Mouse (Mus musculus): ENCODE data around the gene Flrt1. TPM values are rescaled to one million over a fixed set of nuclear protein-coding genes. Genes with fewer than 3 reads are reported as not detected.

Gene Flrt1
- polyA plus RNA-seq, 1 experiment, result 1.2 TPM

DNA sequence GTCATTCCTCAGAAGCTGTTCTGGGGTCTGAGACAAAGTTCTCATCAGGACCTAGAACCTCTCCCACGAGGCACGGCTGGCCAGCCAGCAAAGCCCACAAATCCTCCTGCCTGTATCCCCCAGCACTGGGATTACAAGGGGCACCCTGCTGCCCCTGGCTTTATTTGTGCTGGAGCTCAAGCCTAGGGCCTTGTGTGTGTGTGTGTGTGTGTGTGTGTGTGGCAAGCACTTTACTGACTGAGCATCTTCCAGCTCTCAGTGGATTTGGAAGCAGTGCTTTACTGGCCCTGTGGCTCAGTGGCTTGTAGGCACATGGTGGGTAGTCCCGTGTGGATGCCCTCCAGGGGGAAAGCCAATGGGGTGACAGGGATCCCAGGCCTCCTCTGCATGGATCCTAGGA lies 7.1 kb upstream of the Flrt1 start:
- H3K79me2 ChIP-seq (ENCODE audit: control insufficient read depth, insufficient read depth), result no peaks in the 10 kb centered on the region
- H3K27me3 ChIP-seq (ENCODE audit: control insufficient read depth, insufficient read depth, insufficient read length), result no peaks in the 10 kb centered on the region
- H3ac ChIP-seq (ENCODE audit: control insufficient read depth, insufficient read length), result no peak overlapping the region
- H3K4me2 ChIP-seq (ENCODE audit: low read depth), result no peak overlapping the region
- no peaks in the 10 kb centered on the region for H3K36me3 ChIP-seq (ENCODE audit: control insufficient read depth, insufficient read depth)
- H3K4me3 ChIP-seq, result no peak overlapping the region
- TF ChIP-seq MYOD1 (IDR thresholded peaks at IDR 0.05; ENCODE audit: control insufficient read depth in 1 of 3, insufficient read length in 2 of 3, low read depth in 2 of 3), result no peak
- no peak for TF ChIP-seq MAX (IDR thresholded peaks at IDR 0.05; ENCODE audit: low read depth)
- no peak for TF ChIP-seq E2F4 (IDR thresholded peaks at IDR 0.05; ENCODE audit: insufficient read depth)
- no peak for TF ChIP-seq POLR2A (IDR thresholded peaks at IDR 0.05; ENCODE audit: insufficient read length, low read depth)
- TF ChIP-seq TCF12 (IDR thresholded peaks at IDR 0.05; ENCODE audit: insufficient read depth, poor library complexity, severe bottlenecking), result no peak
- no peak for TF ChIP-seq POLR2AphosphoS2 (IDR thresholded peaks at IDR 0.05; ENCODE audit: insufficient read length, low read depth)
- TF ChIP-seq CEBPB (IDR thresholded peaks at IDR 0.05; ENCODE audit: insufficient read depth, poor library complexity, severe bottlenecking), result no peak
- TF ChIP-seq MYOG (IDR thresholded peaks at IDR 0.05; ENCODE audit: control insufficient read depth in 1 of 3, insufficient read depth in 1 of 3, insufficient read length in 2 of 3, low read depth in 2 of 3), result no peak
- no peak for TF ChIP-seq TCF3 (IDR thresholded peaks at IDR 0.05; ENCODE audit: insufficient read length, low read depth)
- TF ChIP-seq REST (IDR thresholded peaks at IDR 0.05; ENCODE audit: insufficient read depth, insufficient read length), result no peak
- TF ChIP-seq SRF (IDR thresholded peaks at IDR 0.05; ENCODE audit: control insufficient read depth, insufficient read length, low read depth), result no peak
- no peak for TF ChIP-seq USF1 (IDR thresholded peaks at IDR 0.05; ENCODE audit: low read depth)

DNA sequence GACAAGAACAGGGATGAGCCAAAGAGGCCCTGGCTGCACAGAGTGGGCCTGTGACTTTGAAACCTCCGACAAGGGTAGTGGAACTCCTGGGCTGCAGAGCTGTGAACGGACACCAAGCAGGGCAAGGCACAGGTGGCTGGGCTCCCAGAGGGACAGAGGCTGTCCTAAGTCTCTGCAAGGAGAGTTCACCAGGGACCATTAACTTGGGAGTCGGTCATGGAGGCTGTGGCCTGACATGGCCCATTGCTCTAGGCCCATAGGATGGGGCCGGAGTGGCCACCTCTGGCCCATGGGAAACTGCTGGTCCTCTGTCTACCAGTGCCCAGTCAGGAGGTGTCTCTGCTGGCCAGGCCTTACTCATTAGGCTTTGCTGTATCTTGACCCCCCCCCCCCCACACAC lies 6.2 kb upstream of the Flrt1 start:
- Histone ChIP-seq H3K36me3 (ENCODE audit: control insufficient read depth, insufficient read depth) (no peaks in the 10 kb centered on the region), H3ac (ENCODE audit: control insufficient read depth, insufficient read length) (no peak overlapping the region), H3K4me2 (ENCODE audit: low read depth) (no peak overlapping the region), H3K4me3 (no peak overlapping the region), H3K27me3 (ENCODE audit: control insufficient read depth, insufficient read depth, insufficient read length) (no peaks in the 10 kb centered on the region), H3K79me2 (ENCODE audit: control insufficient read depth, insufficient read depth) (no peaks in the 10 kb centered on the region)
- TF ChIP-seq MAX (IDR thresholded peaks at IDR 0.05; ENCODE audit: low read depth) (no peak), REST (IDR thresholded peaks at IDR 0.05; ENCODE audit: insufficient read depth, insufficient read length) (no peak), POLR2AphosphoS2 (IDR thresholded peaks at IDR 0.05; ENCODE audit: insufficient read length, low read depth) (no peak), USF1 (IDR thresholded peaks at IDR 0.05; ENCODE audit: low read depth) (no peak), TCF3 (IDR thresholded peaks at IDR 0.05; ENCODE audit: insufficient read length, low read depth) (no peak), CEBPB (IDR thresholded peaks at IDR 0.05; ENCODE audit: insufficient read depth, poor library complexity, severe bottlenecking) (no peak), POLR2A (IDR thresholded peaks at IDR 0.05; ENCODE audit: insufficient read length, low read depth) (no peak), MYOG (IDR thresholded peaks at IDR 0.05; ENCODE audit: control insufficient read depth in 1 of 3, insufficient read depth in 1 of 3, insufficient read length in 2 of 3, low read depth in 2 of 3) (no peak), E2F4 (IDR thresholded peaks at IDR 0.05; ENCODE audit: insufficient read depth) (no peak), TCF12 (IDR thresholded peaks at IDR 0.05; ENCODE audit: insufficient read depth, poor library complexity, severe bottlenecking) (no peak), SRF (IDR thresholded peaks at IDR 0.05; ENCODE audit: control insufficient read depth, insufficient read length, low read depth) (no peak), MYOD1 (IDR thresholded peaks at IDR 0.05; ENCODE audit: control insufficient read depth in 1 of 3, insufficient read length in 2 of 3, low read depth in 2 of 3) (no peak)

DNA sequence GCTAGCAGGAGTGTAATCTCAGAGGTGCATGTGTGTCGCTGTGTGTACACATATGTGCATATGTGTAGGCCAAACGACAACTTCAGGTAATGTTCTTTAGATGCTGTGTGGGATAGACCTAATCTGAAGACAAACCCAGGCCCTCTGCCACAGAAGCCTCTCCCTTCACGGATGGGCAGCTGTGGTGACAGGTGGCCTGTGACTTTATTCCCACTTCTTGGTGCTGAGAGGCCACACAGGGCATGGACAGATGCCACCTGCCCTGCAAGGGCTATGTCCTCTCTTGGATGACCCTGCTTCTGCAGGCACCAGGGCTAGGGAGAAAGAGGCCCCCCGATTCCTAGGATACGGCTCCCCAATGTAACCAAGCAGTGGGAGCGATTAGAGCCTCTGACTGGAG lies 5.8 kb upstream of the Flrt1 start:
- H3K4me2 ChIP-seq (ENCODE audit: low read depth), result peak overlapping the region; percentile 6
- H3K36me3 ChIP-seq (ENCODE audit: control insufficient read depth, insufficient read depth), result no peaks in the 10 kb centered on the region
- H3ac ChIP-seq (ENCODE audit: control insufficient read depth, insufficient read length), result no peak overlapping the region
- H3K79me2 ChIP-seq (ENCODE audit: control insufficient read depth, insufficient read depth), result no peaks in the 10 kb centered on the region
- TF ChIP-seq MYOD1 (IDR thresholded peaks at IDR 0.05; ENCODE audit: control insufficient read depth in 1 of 3, insufficient read length in 2 of 3, low read depth in 2 of 3), result peak in 2 of 3 experiments; percentile 79 to 90
- TF ChIP-seq USF1 (IDR thresholded peaks at IDR 0.05; ENCODE audit: low read depth), result no peak
- TF ChIP-seq POLR2A (IDR thresholded peaks at IDR 0.05; ENCODE audit: insufficient read length, low read depth), result no peak
- no peak for TF ChIP-seq REST (IDR thresholded peaks at IDR 0.05; ENCODE audit: insufficient read depth, insufficient read length)
- peak; percentile 63 for TF ChIP-seq TCF3 (IDR thresholded peaks at IDR 0.05; ENCODE audit: insufficient read length, low read depth)
- TF ChIP-seq POLR2AphosphoS2 (IDR thresholded peaks at IDR 0.05; ENCODE audit: insufficient read length, low read depth), result no peak
- TF ChIP-seq TCF12 (IDR thresholded peaks at IDR 0.05; ENCODE audit: insufficient read depth, poor library complexity, severe bottlenecking), result peak; percentile 67
- TF ChIP-seq CEBPB (IDR thresholded peaks at IDR 0.05; ENCODE audit: insufficient read depth, poor library complexity, severe bottlenecking), result no peak
- TF ChIP-seq MYOG (IDR thresholded peaks at IDR 0.05; ENCODE audit: control insufficient read depth in 1 of 3, insufficient read depth in 1 of 3, insufficient read length in 2 of 3, low read depth in 2 of 3), result peak in 2 of 3 experiments; percentile 77 to 95
- no peak overlapping the region for H3K4me3 ChIP-seq
- H3K27me3 ChIP-seq (ENCODE audit: control insufficient read depth, insufficient read depth, insufficient read length), result no peaks in the 10 kb centered on the region

DNA sequence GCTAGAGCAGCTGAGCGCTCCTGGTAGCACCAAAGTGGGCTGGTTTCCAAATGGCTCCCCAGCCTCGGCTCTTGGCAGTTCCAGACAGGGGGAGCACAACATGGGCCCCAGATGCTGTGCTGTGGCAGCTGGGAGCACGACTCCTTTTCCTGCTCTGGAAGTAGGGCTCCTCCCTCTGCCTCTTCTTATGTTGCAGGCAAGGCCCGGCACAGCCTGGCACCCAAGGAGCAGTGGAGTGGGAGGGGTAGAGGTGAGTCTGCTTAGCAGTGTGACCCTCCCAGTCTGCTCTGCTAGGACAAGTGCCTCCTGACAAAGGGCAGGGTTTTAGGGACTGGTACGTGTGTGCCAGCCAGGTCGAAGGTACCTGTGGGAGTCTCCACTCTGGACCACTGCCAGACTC lies 5.3 kb upstream of the Flrt1 start:
- H3K4me3 ChIP-seq, result no peak overlapping the region
- TF ChIP-seq MYOD1 (IDR thresholded peaks at IDR 0.05; ENCODE audit: control insufficient read depth in 1 of 3, insufficient read length in 2 of 3, low read depth in 2 of 3), result peak in 1 of 3 experiments; percentile 55
- peak in 1 of 3 experiments; percentile 60 for TF ChIP-seq MYOG (IDR thresholded peaks at IDR 0.05; ENCODE audit: control insufficient read depth in 1 of 3, insufficient read depth in 1 of 3, insufficient read length in 2 of 3, low read depth in 2 of 3)
- TF ChIP-seq POLR2AphosphoS2 (IDR thresholded peaks at IDR 0.05; ENCODE audit: insufficient read length, low read depth), result no peak
- no peak for TF ChIP-seq REST (IDR thresholded peaks at IDR 0.05; ENCODE audit: insufficient read depth, insufficient read length)
- peak overlapping the region; percentile 6 for H3K4me2 ChIP-seq (ENCODE audit: low read depth)
- no peaks in the 10 kb centered on the region for H3K79me2 ChIP-seq (ENCODE audit: control insufficient read depth, insufficient read depth)
- no peak overlapping the region for H3ac ChIP-seq (ENCODE audit: control insufficient read depth, insufficient read length)
- H3K36me3 ChIP-seq (ENCODE audit: control insufficient read depth, insufficient read depth), result no peaks in the 10 kb centered on the region
- no peaks in the 10 kb centered on the region for H3K27me3 ChIP-seq (ENCODE audit: control insufficient read depth, insufficient read depth, insufficient read length)

DNA sequence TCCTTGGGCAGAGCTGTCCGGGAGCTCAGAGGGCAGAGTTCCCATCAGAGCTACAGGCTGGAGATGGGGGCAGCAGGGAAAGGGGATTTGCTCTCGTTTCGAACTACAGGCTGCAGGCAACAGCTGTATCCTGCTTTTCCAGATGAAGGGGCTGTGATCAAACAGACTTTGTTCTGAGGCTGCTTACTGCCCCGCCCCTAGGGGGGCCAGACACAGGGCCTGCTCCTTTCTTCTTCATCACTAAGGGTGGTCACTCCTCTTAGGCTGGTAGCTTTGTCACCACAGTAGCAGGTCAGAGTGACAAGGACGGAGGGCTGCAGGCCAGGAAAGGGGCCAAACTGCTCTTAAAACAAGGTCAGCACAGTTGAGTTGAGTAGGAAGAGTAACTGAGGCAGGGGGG lies 4.6 kb upstream of the Flrt1 start:
- TF ChIP-seq TCF12 (IDR thresholded peaks at IDR 0.05; ENCODE audit: insufficient read depth, poor library complexity, severe bottlenecking) (no peak), CEBPB (IDR thresholded peaks at IDR 0.05; ENCODE audit: insufficient read depth, poor library complexity, severe bottlenecking) (no peak), MYOG (IDR thresholded peaks at IDR 0.05; ENCODE audit: control insufficient read depth in 1 of 3, insufficient read depth in 1 of 3, insufficient read length in 2 of 3, low read depth in 2 of 3) (no peak), POLR2A (IDR thresholded peaks at IDR 0.05; ENCODE audit: insufficient read length, low read depth) (no peak), SRF (IDR thresholded peaks at IDR 0.05; ENCODE audit: control insufficient read depth, insufficient read length, low read depth) (no peak), E2F4 (IDR thresholded peaks at IDR 0.05; ENCODE audit: insufficient read depth) (no peak), POLR2AphosphoS2 (IDR thresholded peaks at IDR 0.05; ENCODE audit: insufficient read length, low read depth) (no peak), REST (IDR thresholded peaks at IDR 0.05; ENCODE audit: insufficient read depth, insufficient read length) (no peak), MYOD1 (IDR thresholded peaks at IDR 0.05; ENCODE audit: control insufficient read depth in 1 of 3, insufficient read length in 2 of 3, low read depth in 2 of 3) (no peak)
- H3ac ChIP-seq (ENCODE audit: control insufficient read depth, insufficient read length), result no peak overlapping the region
- H3K4me3 ChIP-seq, result no peak overlapping the region
- no peaks in the 10 kb centered on the region for H3K27me3 ChIP-seq (ENCODE audit: control insufficient read depth, insufficient read depth, insufficient read length)
- H3K4me2 ChIP-seq (ENCODE audit: low read depth), result no peak overlapping the region
- H3K36me3 ChIP-seq (ENCODE audit: control insufficient read depth, insufficient read depth), result no peaks in the 10 kb centered on the region
- H3K79me2 ChIP-seq (ENCODE audit: control insufficient read depth, insufficient read depth), result no peaks in the 10 kb centered on the region
